Mouse (Mus musculus) intestine, embryonic 14.5 days (tissue): ENCODE results near the gene Pou2f2. TPM values are rescaled to one million over a fixed set of nuclear protein-coding genes. Genes with fewer than 3 reads are reported as not detected.

Experiments used
- ATAC-seq: fragments of 200-750 bp; cut with Nextera tagmentation; replicated peaks from 2 replicates; pipeline ENCODE4 v1.8.0; 2017; ENCODE audit warnings: low read depth, moderate number of reproducible peaks, moderate TSS enrichment, moderate library complexity; ENCODE audit not compliant: low FRiP score, low TSS enrichment
- DNase-seq: peaks from one replicate; pipeline ENCODE4 v3.0.0-alpha.2; 2018; ENCODE audit warnings: low spot score
- H3K27ac ChIP-seq: fragments of 300-500 bp; sonication (generic); 2 replicates; pipeline ENCODE4 v1.5.1; 2014; ENCODE audit warnings: low read depth, mild to moderate bottlenecking, control low read depth
- H3K27me3 ChIP-seq: fragments of 300-500 bp; sonication (generic); replicated peaks from 2 replicates; pipeline ENCODE4 v1.6.1; 2014; ENCODE audit warnings: low read length, control low read depth; ENCODE audit not compliant: control insufficient read depth, insufficient read depth
- H3K36me3 ChIP-seq: fragments of 300-500 bp; sonication (generic); 2 replicates; pipeline ENCODE4 v1.6.1; 2014; ENCODE audit warnings: low read length, control low read depth; ENCODE audit not compliant: control insufficient read depth, insufficient read depth
- H3K4me1 ChIP-seq: fragments of 300-500 bp; sonication (generic); replicated peaks from 2 replicates; pipeline ENCODE4 v1.6.1; 2014; ENCODE audit warnings: low read length, control low read depth, mixed read lengths; ENCODE audit not compliant: control insufficient read depth, insufficient read depth
- H3K4me2 ChIP-seq: fragments of 300-500 bp; sonication (generic); 2 replicates; pipeline ENCODE4 v1.6.1; 2014; ENCODE audit warnings: low read length
- H3K4me3 ChIP-seq: fragments of 300-500 bp; sonication (generic); 2 replicates; pipeline ENCODE4 v1.5.1; 2014; ENCODE audit warnings: low read depth, low read length, control low read depth, mixed read lengths
- H3K9ac ChIP-seq: fragments of 300-500 bp; sonication (generic); 2 replicates; pipeline ENCODE4 v1.6.1; 2014; ENCODE audit warnings: mild to moderate bottlenecking, low read length
- H3K9me3 ChIP-seq: fragments of 300-500 bp; sonication (generic); 2 replicates; pipeline ENCODE4 v1.6.1; 2016; ENCODE audit warnings: low read length, control low read depth; ENCODE audit not compliant: control insufficient read depth
- WGBS: fragments of 180-500 bp; shearing (Covaris S2); extraction: QIAGEN DNeasy Blood & Tissue Kit; methylation state at CpG from one replicate; pipeline ENCODE4 v1.1.7; 2014; 5-methylcytosine and 5-hydroxymethylcytosine counted together
- polyA plus RNA-seq: library from polyadenylated mRNA; unstranded; fragments of >200 nt; fragmentation: Nextera tagmentation; extraction: Ambion mirVana; gene quantifications from 2 replicates; pipeline ENCODE4 v1.2.1, GENCODE M21; 2014

Pou2f2 gene
- polyA plus RNA-seq, 1 experiment from 2014 or later, result 2.1 TPM

DNA sequence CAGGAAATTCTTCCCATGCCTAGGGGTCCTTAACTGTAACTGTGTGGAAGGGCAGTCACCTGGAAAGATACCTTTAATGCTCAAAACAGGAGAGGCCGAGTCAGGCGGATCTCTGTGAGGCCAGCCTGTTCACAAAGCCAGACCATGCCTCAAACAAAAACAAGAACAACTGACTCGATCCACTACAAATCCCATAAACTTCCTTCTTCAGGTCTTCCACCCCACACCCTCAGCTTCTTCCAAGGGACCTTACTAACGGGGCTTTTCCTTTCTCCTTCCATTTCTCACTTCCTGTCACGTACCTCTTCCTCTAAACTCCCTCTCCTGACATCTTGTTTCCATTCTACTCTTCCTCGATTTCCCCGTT lies 103.2 kb downstream of the Pou2f2 start:
- Histone ChIP-seq H3K36me3 (peaks cover 22% of the 10 kb centered on the region), H3K4me3 (peak overlapping the region; percentile 82), H3K9me3 (no peaks in the 10 kb centered on the region), H3K4me2 (peak overlapping the region; percentile 88), H3K27ac (peak overlapping the region; percentile 96), H3K4me1 (peaks cover 27% of the 10 kb centered on the region), H3K9ac (peak overlapping the region; percentile 73), H3K27me3 (no peaks in the 10 kb centered on the region)
- DNase-seq (no peak), ATAC-seq (no peak)
- WGBS, result 22% methylated on average over 7 of the region's 7 CpGs

GRCm38 (mm10) chr7:25073924-25074323 lies 105.6 kb downstream of the Pou2f2 start:
- Histone ChIP-seq H3K4me1 (peaks cover 40% of the 10 kb centered on the region), H3K9me3 (no peaks in the 10 kb centered on the region), H3K9ac (no peak overlapping the region), H3K27ac (no peak overlapping the region; the same call in 1 of the 2 replicates), H3K27me3 (no peaks in the 10 kb centered on the region), H3K4me3 (no peak overlapping the region), H3K4me2 (no peak overlapping the region), H3K36me3 (no peaks in the 10 kb centered on the region)
- no peak for ATAC-seq
- WGBS, result 81% methylated on average over 8 of the region's 8 CpGs
- no peak for DNase-seq

DNA sequence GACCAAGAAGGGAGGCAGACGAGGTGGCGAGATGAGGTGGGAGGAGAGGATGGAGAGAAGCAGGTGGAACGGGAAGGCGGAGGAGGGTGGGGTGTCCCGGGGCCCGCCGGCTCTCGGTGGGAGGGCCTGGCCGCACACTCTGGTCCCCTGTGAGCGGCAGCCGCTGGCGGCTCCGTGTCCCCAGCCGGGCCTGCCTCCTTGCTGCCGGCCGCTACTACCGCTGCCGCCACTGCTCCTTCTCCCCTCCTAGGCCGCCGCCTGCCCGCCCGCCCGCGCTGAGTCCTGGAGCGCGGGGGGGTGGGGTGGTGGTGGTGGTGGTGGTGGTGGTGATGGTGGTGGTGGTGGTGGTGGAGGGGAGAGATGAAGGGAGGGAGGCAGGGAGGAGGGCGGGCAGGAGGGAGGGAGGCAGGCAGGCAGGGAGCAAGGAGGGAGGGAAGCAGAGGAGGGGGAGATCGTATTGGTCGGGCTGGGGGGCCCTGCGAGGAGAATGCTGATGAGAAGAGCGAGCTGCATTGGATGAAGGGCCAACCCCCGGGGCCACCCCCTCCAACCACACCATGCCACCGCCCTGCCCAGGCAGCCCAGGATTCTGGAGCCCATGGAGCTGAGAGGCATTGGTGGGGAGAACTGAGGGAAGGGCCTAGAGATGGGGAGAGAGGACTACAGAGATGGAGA lies 106.7 kb downstream of the Pou2f2 start:
- ATAC-seq (0 out of 2 replicates have a peak, but pooled peaks have one; percentile 9), DNase-seq (peak; percentile 77)
- H3K9me3 ChIP-seq, result no peaks in the 10 kb centered on the region
- H3K4me1 ChIP-seq, result peaks cover 29% of the 10 kb centered on the region
- H3K27ac ChIP-seq, result peak overlapping the region; percentile 58
- no peaks in the 10 kb centered on the region for H3K27me3 ChIP-seq
- H3K36me3 ChIP-seq, result peaks cover 7% of the 10 kb centered on the region
- H3K4me2 ChIP-seq, result peak overlapping the region; percentile 92
- H3K9ac ChIP-seq, result peak overlapping the region; percentile 66
- H3K4me3 ChIP-seq, result peak overlapping the region; percentile 62
- WGBS, result under 1% methylated on average over 19 of the region's 33 CpGs

- peak within 1 kb of the TSS; percentile 66 for H3K9ac ChIP-seq
- peaks cover 14% of the 10 kb centered on the region for H3K36me3 ChIP-seq
- peaks cover 28% of the 10 kb centered on the region for H3K4me1 ChIP-seq
- H3K27me3 ChIP-seq, result no peaks in the 10 kb centered on the region
- DNase-seq, result peak; percentile 71
- H3K27ac ChIP-seq, result peak within 1 kb of the TSS; percentile 58
- H3K4me3 ChIP-seq, result peak within 1 kb of the TSS; percentile 62
- 1% methylated on average over 25 of the region's 28 CpGs for WGBS
- no peak for ATAC-seq
- peak within 1 kb of the TSS; percentile 92 for H3K4me2 ChIP-seq
- no peaks in the 10 kb centered on the region for H3K9me3 ChIP-seq
These were observed 107.4 kb downstream of the Pou2f2 start, which contains the start of the genes Grik5 and Zfp574 for GRCm38 (mm10) chr7:25071979-25072715. TSS of gene Grik5 (minus strand) at chr7:25072346. TSS of gene Zfp574 (plus strand) at chr7:25072567.

GRCm38 (mm10) chr7:25068724-25069123 lies 110.8 kb downstream of the Pou2f2 start:
- ATAC-seq, result no peak
- H3K4me2 ChIP-seq, result no peak overlapping the region
- no peaks in the 10 kb centered on the region for H3K27me3 ChIP-seq
- no peak overlapping the region for H3K27ac ChIP-seq
- DNase-seq, result no peak
- H3K4me3 ChIP-seq, result no peak overlapping the region
- 40% methylated on average over 2 of the region's 2 CpGs for WGBS
- H3K36me3 ChIP-seq, result peaks cover 42% of the 10 kb centered on the region
- H3K9me3 ChIP-seq, result no peaks in the 10 kb centered on the region
- H3K9ac ChIP-seq, result no peak overlapping the region
- H3K4me1 ChIP-seq, result peaks cover 22% of the 10 kb centered on the region

DNA sequence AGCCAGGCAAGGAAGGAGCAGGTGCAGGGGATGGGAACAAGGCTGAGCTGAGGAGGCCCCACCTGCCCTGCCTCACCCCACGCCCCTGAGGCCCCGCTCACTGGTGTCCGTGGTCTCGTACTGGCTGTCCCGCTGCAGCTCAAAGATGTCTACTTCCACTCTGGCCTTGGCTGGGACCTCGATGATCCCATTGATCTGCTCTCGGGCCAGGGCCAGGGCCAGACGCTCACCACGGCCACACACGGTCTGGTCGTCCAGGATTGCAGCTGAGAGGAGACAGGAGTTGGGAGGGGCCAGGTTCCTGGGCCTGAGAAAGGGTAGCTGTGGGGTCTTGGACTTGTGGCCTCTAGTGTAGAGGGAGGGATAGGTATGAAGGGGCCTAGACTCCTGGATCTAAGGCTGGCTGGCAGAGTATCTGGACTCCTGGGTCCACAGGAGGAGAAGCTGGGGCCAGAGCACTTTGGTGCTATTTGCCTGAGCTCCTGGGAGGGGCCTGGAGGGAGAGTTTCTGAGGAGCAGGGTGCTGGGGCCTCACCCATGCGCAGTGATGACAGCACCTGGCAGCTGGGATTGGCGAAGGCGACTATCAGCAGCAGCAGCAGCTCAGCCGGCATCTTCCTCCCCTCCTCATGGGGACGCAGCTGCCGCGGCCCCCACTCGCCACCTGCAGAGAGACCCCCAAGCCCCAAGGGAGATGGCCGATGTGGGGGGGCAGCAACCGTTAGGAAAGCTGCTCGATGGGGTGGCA lies 111.4 kb downstream of the Pou2f2 start:
- ATAC-seq, result no peak
- H3K36me3 ChIP-seq, result peaks cover 49% of the 10 kb centered on the region
- 87% methylated on average over 22 of the region's 22 CpGs for WGBS

DNA sequence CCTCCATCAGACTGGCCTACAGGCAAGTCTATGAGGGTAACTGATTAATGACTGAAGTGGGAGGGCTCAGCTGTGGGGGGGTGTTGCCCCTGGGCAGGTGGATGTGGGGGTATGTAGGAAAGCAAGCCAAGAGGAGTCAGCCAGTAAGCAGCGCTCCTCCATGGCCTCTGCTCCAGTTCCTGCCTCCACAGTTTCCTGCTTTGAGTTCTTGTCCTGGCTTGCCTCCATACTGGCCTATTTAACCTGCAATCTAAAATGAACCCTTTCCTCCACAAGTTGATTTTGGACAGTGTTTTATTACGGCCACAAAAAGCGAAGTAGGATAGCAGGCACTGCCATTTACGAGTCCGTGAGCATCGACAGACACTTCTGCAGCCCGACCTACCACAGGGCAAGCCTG lies 112.2 kb downstream of the Pou2f2 start:
- DNase-seq (no peak), ATAC-seq (no peak)
- no peak overlapping the region for H3K4me2 ChIP-seq
- no peaks in the 10 kb centered on the region for H3K9me3 ChIP-seq
- no peaks in the 10 kb centered on the region for H3K27me3 ChIP-seq
- no peak overlapping the region for H3K4me3 ChIP-seq
- WGBS, result 84% methylated on average over 7 of the region's 7 CpGs
- peaks cover 56% of the 10 kb centered on the region for H3K36me3 ChIP-seq
- H3K9ac ChIP-seq, result no peak overlapping the region
- H3K27ac ChIP-seq, result no peak overlapping the region
- H3K4me1 ChIP-seq, result peaks cover 15% of the 10 kb centered on the region

More for the DNA sequence above, 111.4 kb downstream of the Pou2f2 start:
- H3K9ac ChIP-seq, result no peak overlapping the region
- no peak for DNase-seq
- no peaks in the 10 kb centered on the region for H3K9me3 ChIP-seq
- H3K27ac ChIP-seq, result no peak overlapping the region
- peaks cover 16% of the 10 kb centered on the region for H3K4me1 ChIP-seq
- H3K27me3 ChIP-seq, result no peaks in the 10 kb centered on the region
- H3K4me3 ChIP-seq, result no peak overlapping the region
- H3K4me2 ChIP-seq, result no peak overlapping the region

DNA sequence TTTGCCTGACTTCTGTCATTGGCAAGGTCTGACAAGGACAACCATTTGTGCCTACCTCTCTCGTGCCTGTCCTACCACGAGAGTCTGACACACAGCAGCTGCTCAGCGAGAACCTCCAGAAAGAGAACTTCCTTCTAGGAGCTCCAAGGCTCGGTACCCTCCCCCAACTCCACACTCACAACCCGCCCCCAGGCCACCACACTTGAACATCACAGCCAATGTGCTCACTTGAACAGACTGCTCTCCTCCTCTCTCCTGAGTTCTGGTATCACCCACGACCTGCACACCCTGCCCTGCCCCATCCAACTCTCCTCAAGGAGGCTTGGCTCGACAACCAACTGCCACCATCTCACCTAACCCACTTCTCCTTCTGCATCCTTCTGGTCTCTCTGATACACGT lies 115.6 kb downstream of the Pou2f2 start:
- H3K4me3 ChIP-seq, result no peak overlapping the region
- no peak overlapping the region for H3K27ac ChIP-seq
- WGBS, result 79% methylated on average over 8 of the region's 8 CpGs
- DNase-seq (no peak), ATAC-seq (no peak)
- H3K9me3 ChIP-seq, result no peaks in the 10 kb centered on the region
- H3K4me2 ChIP-seq, result no peak overlapping the region
- H3K36me3 ChIP-seq, result peaks cover 89% of the 10 kb centered on the region
- H3K9ac ChIP-seq, result no peak overlapping the region
- no peaks in the 10 kb centered on the region for H3K27me3 ChIP-seq
- no peaks in the 10 kb centered on the region for H3K4me1 ChIP-seq
